ENCODE assay signal across 24 mouse cellular contexts in the genomic region with DNA sequence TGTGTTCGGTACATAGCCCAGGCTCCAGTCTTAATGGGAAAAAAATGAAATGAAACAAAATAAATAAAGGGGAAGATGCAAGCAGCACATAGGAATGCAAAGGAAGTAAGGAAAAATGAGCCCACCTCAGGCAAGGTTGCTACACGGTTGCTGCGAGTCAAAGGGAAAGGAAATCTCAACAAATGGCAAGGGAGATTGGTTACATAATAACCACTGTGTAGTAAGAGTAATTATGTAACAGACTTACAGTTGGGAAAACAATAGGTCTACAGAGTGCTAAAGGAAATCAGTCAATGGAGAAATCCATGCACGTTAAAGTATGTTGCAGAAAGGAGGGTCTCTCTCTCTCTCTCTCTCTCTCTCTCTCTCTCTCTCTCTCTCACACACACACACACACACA. TPM values are rescaled to one million over a fixed set of nuclear protein-coding genes. Genes with fewer than 3 reads are reported as not detected.
DNase-seq lines count a peak whose midpoint lies in the region; ATAC-seq and TF ChIP-seq lines count a peak whose summit lies in the region.
"Had no signal": no experiment of that assay in that cellular context is flagged by ENCODE, and none has a peak within 500 bp of the region (broad histone marks: within the 10 kb centered on the region; RNA-seq: fewer than 3 reads in every experiment).

No protein-coding gene starts in this region.

- H3K9me3 ChIP-seq in kidney, embryonic 16.5 days (ENCODE audit: low read length): peaks cover 6% of the 10 kb centered on the region
- peaks cover 7% of the 10 kb centered on the region; the same call in 1 of the 2 replicates for H3K9me3 ChIP-seq in kidney, embryonic 14.5 days (ENCODE audit: control insufficient read depth, low read length)
- H3K9me3 ChIP-seq in midbrain, embryonic 10.5 days (replicated peaks): peaks cover 7% of the 10 kb centered on the region; the same call in 1 of the 2 replicates
- peaks cover 5% of the 10 kb centered on the region; the same call in 1 of the 2 replicates for H3K9me3 ChIP-seq in forebrain, embryonic 11.5 days (ENCODE audit: control insufficient read depth, low read length)
- H3K9me3 ChIP-seq: G1E; heart, embryonic 13.5 days; liver, embryonic 13.5 days; lung, embryonic 15.5 days had no signal

- peak; percentile 56 for DNase-seq in lung, postnatal 25 days (ENCODE audit: low spot score)
- DNase-seq in lung, adult 2 months: no peak
- DNase-seq in fat pad, adult 2 months (ENCODE audit: extremely low read depth, low read depth, low spot score): peak; percentile 46
- DNase-seq in midbrain, embryonic 10.5 days (ENCODE audit: low spot score): no peak
- DNase-seq in forebrain, embryonic 11.5 days (ENCODE audit: low spot score): no peak
- DNase-seq: adrenal gland, adult 2 months; cerebellum, adult 8-10 months; cerebellum, postnatal 36 days; gastrocnemius, adult 2 months; heart, postnatal 14 days; liver, embryonic 13.5 days; thymus, postnatal 14 days had no signal

- H3K27ac ChIP-seq in kidney, embryonic 16.5 days (ENCODE audit: low read length): 0 out of 2 replicates have a peak overlapping the region, but pooled peaks have one; percentile 11
- H3K27ac ChIP-seq in kidney, embryonic 14.5 days (ENCODE audit: low read depth, low read length): no peak overlapping the region
- no peak overlapping the region for H3K27ac ChIP-seq in midbrain, embryonic 10.5 days (replicated peaks)
- no peak overlapping the region for H3K27ac ChIP-seq in forebrain, embryonic 11.5 days (ENCODE audit: low read depth, low read length)
- H3K27ac ChIP-seq: forebrain, embryonic 12.5 days; heart, embryonic 13.5 days; hindbrain, postnatal 0 days; limb, embryonic 13.5 days; liver, embryonic 13.5 days; lung, embryonic 15.5 days had no signal

- no peak overlapping the region for H3K9ac ChIP-seq in kidney, embryonic 16.5 days (replicated peaks; ENCODE audit: low read length)
- H3K9ac ChIP-seq in kidney, embryonic 14.5 days (ENCODE audit: low read depth, low read length): no peak overlapping the region
- no peak overlapping the region for H3K9ac ChIP-seq in forebrain, embryonic 11.5 days (ENCODE audit: low read length)
- H3K9ac ChIP-seq: forebrain, embryonic 12.5 days; heart, embryonic 13.5 days; limb, embryonic 13.5 days; liver, embryonic 13.5 days; lung, embryonic 15.5 days had no signal

- peaks cover 12% of the 10 kb centered on the region for H3K4me1 ChIP-seq in kidney, embryonic 16.5 days (ENCODE audit: insufficient read depth, low read length)
- peaks cover 9% of the 10 kb centered on the region; the same call in 1 of the 2 replicates for H3K4me1 ChIP-seq in kidney, embryonic 14.5 days (ENCODE audit: control insufficient read depth, insufficient read depth, low read length)
- H3K4me1 ChIP-seq in lung, adult 2 months (ENCODE audit: control insufficient read depth, insufficient read depth, low read length): peaks cover 13% of the 10 kb centered on the region
- H3K4me1 ChIP-seq in midbrain, embryonic 10.5 days: peaks cover 32% of the 10 kb centered on the region
- no peaks in the 10 kb centered on the region for H3K4me1 ChIP-seq in forebrain, embryonic 11.5 days (replicated peaks; ENCODE audit: control insufficient read depth, insufficient read depth, low read length)

- 59% methylated on average over 4 of the region's 4 CpGs for WGBS in kidney, embryonic 16.5 days
- WGBS in kidney, embryonic 14.5 days: 65% methylated on average over 4 of the region's 4 CpGs
- WGBS in lung, adult 2 months: 30% methylated on average over 4 of the region's 4 CpGs
- 89% methylated on average over 4 of the region's 4 CpGs for WGBS in midbrain, embryonic 10.5 days
- 85% methylated on average over 4 of the region's 4 CpGs for WGBS in forebrain, embryonic 11.5 days

- no peak overlapping the region for H3K4me3 ChIP-seq in kidney, embryonic 16.5 days (ENCODE audit: low read length)
- no peak overlapping the region for H3K4me3 ChIP-seq in kidney, embryonic 14.5 days (ENCODE audit: low read length)
- H3K4me3 ChIP-seq in lung, adult 2 months (replicated peaks; ENCODE audit: extremely low read depth, low read depth, low read length): no peak overlapping the region
- no peak overlapping the region for H3K4me3 ChIP-seq in midbrain, embryonic 10.5 days
- H3K4me3 ChIP-seq in forebrain, embryonic 11.5 days (ENCODE audit: low read depth, low read length): no peak overlapping the region
- H3K4me3 ChIP-seq: forebrain, embryonic 12.5 days; gastrocnemius, adult 2 months; heart, embryonic 13.5 days; limb, embryonic 13.5 days; liver, embryonic 13.5 days; lung, embryonic 15.5 days had no signal

- H3K4me2 ChIP-seq in kidney, embryonic 16.5 days (replicated peaks; ENCODE audit: low read depth, low read length): no peak overlapping the region
- no peak overlapping the region for H3K4me2 ChIP-seq in kidney, embryonic 14.5 days (replicated peaks; ENCODE audit: low read depth, low read length)
- H3K4me2 ChIP-seq in forebrain, embryonic 11.5 days (ENCODE audit: low read depth, low read length, severe bottlenecking): no peak overlapping the region
- H3K4me2 ChIP-seq: forebrain, embryonic 12.5 days; heart, embryonic 13.5 days; limb, embryonic 13.5 days; liver, embryonic 13.5 days; lung, embryonic 15.5 days; midbrain, embryonic 11.5 days had no signal

- no peak for TF ChIP-seq POLR2A in lung, adult 2 months (IDR thresholded peaks at IDR 0.05; ENCODE audit: borderline replicate concordance, extremely low read depth, low read depth, low read length)

- no peak for TF ChIP-seq CTCF in lung, adult 2 months (IDR thresholded peaks at IDR 0.05; ENCODE audit: insufficient read depth, low read length)

- no peaks in the 10 kb centered on the region for H3K36me3 ChIP-seq in kidney, embryonic 16.5 days (ENCODE audit: insufficient read depth, low read length)
- no peaks in the 10 kb centered on the region for H3K36me3 ChIP-seq in kidney, embryonic 14.5 days (ENCODE audit: control insufficient read depth, insufficient read depth, low read length)
- H3K36me3 ChIP-seq in midbrain, embryonic 10.5 days: no peaks in the 10 kb centered on the region
- no peaks in the 10 kb centered on the region for H3K36me3 ChIP-seq in forebrain, embryonic 11.5 days (ENCODE audit: control insufficient read depth, insufficient read depth, low read length)
- H3K36me3 ChIP-seq: forebrain, embryonic 12.5 days; G1E; limb, embryonic 13.5 days; liver, embryonic 13.5 days; lung, embryonic 15.5 days had no signal

- H3K27me3 ChIP-seq in kidney, embryonic 16.5 days (ENCODE audit: insufficient read depth, low read length): no peaks in the 10 kb centered on the region
- no peaks in the 10 kb centered on the region; the same call in 1 of the 2 replicates for H3K27me3 ChIP-seq in kidney, embryonic 14.5 days (ENCODE audit: control insufficient read depth, insufficient read depth, low read length)
- 0 out of 2 replicates have a peak, but pooled peaks cover 10% of the 10 kb centered on the region for H3K27me3 ChIP-seq in midbrain, embryonic 10.5 days (ENCODE audit: low read depth, poor library complexity, severe bottlenecking)
- H3K27me3 ChIP-seq in forebrain, embryonic 11.5 days (ENCODE audit: control insufficient read depth, insufficient read depth, low read length): no peaks in the 10 kb centered on the region
- H3K27me3 ChIP-seq: CH12.LX; forebrain, embryonic 12.5 days; heart, embryonic 13.5 days; liver, embryonic 13.5 days; lung, embryonic 15.5 days; Patski had no signal

- ATAC-seq in kidney, embryonic 16.5 days (ENCODE audit: low FRiP score, low TSS enrichment): no peak
- ATAC-seq in kidney, embryonic 14.5 days (ENCODE audit: low FRiP score, low TSS enrichment): no peak
- no peak for ATAC-seq in forebrain, embryonic 11.5 days (replicated peaks; ENCODE audit: low FRiP score)
- ATAC-seq: hindbrain, postnatal 0 days; intestine, embryonic 16.5 days; Patski had no signal

RNA-seq across cellular contexts. Expression of a gene that starts 55.3 kb away (rescaled TPM):
- 0.74 and 1.0 TPM in 2 replicates for polyA plus RNA-seq in kidney, embryonic 16.5 days (2015; fragmentation: Nextera tagmentation; extraction: Ambion mirVana)
- polyA plus RNA-seq in kidney, embryonic 14.5 days (2014; fragmentation: Nextera tagmentation; extraction: Ambion mirVana): 0.15 and 0.60 TPM in 2 replicates
- 6.9 and 7.9 TPM in 2 replicates for polyA plus RNA-seq in lung, adult 2 months (2012; rRNA removed)
- 1.6 and 1.9 TPM in 2 replicates for polyA plus RNA-seq in midbrain, embryonic 10.5 days (2016; fragmentation: Nextera tagmentation; extraction: Ambion mirVana)
- 0.57 and 1.2 TPM in 2 replicates for polyA plus RNA-seq in forebrain, embryonic 11.5 days (2014; fragmentation: Nextera tagmentation; extraction: Ambion mirVana)
- polyA plus RNA-seq: G1E had no signal

Comparison
In these comparisons a context has a peak if more than half of its experiments do, and no peak if none do; other contexts are left out.
1. DNase-seq: peak in lung, postnatal 25 days (single experiment) and fat pad, adult 2 months (single experiment); none in lung, adult 2 months (single experiment), midbrain, embryonic 10.5 days (single experiment) and forebrain, embryonic 11.5 days (single experiment).